Mouse (Mus musculus) limb, embryonic 13.5 days (tissue): Measurements from ENCODE around the gene Fam118a. TPM values are rescaled to one million over a fixed set of nuclear protein-coding genes. Genes with fewer than 3 reads are reported as not detected.
A peak's percentile ranks its signal among the peaks of the same experiment; 100 is the strongest.
"Not testable (repeated sequence)": the region's sequence is repeated elsewhere in the genome, so short reads cannot be mapped to it uniquely, and the experiment has no call there.

ENCODE experiments used
- ATAC-seq: fragments of 200-750 bp; cut with Nextera tagmentation; 2 replicates; pipeline ENCODE4 v1.8.0; 2017; ENCODE audit warnings: low read depth, moderate number of reproducible peaks, moderate TSS enrichment; ENCODE audit not compliant: low FRiP score
- H3K27ac ChIP-seq: fragments of 300-500 bp; sonication (generic); 2 replicates; pipeline ENCODE4 v1.5.1; 2015; ENCODE audit warnings: inconsistent platforms, mild to moderate bottlenecking, moderate library complexity
- H3K27me3 ChIP-seq: fragments of 300-500 bp; sonication (generic); 2 replicates; pipeline ENCODE4 v1.6.1; 2015; ENCODE audit warnings: mild to moderate bottlenecking, inconsistent platforms
- H3K36me3 ChIP-seq: fragments of 300-500 bp; sonication (generic); 2 replicates; pipeline ENCODE4 v1.6.1; 2015; ENCODE audit warnings: inconsistent platforms, mild to moderate bottlenecking, moderate library complexity
- H3K4me1 ChIP-seq: fragments of 300-500 bp; sonication (generic); 2 replicates; pipeline ENCODE4 v1.6.1; 2015; ENCODE audit warnings: inconsistent platforms
- H3K4me2 ChIP-seq: fragments of 300-500 bp; sonication (generic); replicated peaks from 2 replicates; pipeline ENCODE4 v1.6.1; 2015; ENCODE audit warnings: inconsistent platforms, mild to moderate bottlenecking, moderate library complexity
- H3K4me3 ChIP-seq: fragments of 300-500 bp; sonication (generic); 2 replicates; pipeline ENCODE4 v1.5.1; 2015; ENCODE audit warnings: moderate library complexity, mild to moderate bottlenecking, inconsistent platforms
- H3K9ac ChIP-seq: fragments of 300-500 bp; sonication (generic); 2 replicates; pipeline ENCODE4 v1.6.1; 2015; ENCODE audit warnings: mild to moderate bottlenecking, inconsistent platforms
- H3K9me3 ChIP-seq: fragments of 300-500 bp; sonication (generic); 2 replicates; pipeline ENCODE4 v1.6.1; 2016; ENCODE audit warnings: inconsistent platforms
- WGBS: fragments of 180-500 bp; shearing (Covaris S2); methylation state at CpG from one replicate; pipeline ENCODE4 v1.1.7; 2015; 5-methylcytosine and 5-hydroxymethylcytosine counted together
- polyA plus RNA-seq: library from polyadenylated mRNA; unstranded; fragments of >200 nt; fragmentation: Nextera tagmentation; extraction: Ambion mirVana; gene quantifications from 2 replicates; pipeline ENCODE4 v1.2.1, GENCODE M21; 2015

Gene Fam118a
- polyA plus RNA-seq = 27.1 and 28.3 TPM in 2 replicates

GRCm38 (mm10) chr15:85028648-85029047 lies at the start of gene Fam118a:
Gene Fam118a, plus strand, starts transcription at chr15:85028948.
- H3K4me3 ChIP-seq, ATAC-seq, H3K27ac ChIP-seq, H3K27me3 ChIP-seq, H3K9me3 ChIP-seq, H3K9ac ChIP-seq, H3K4me2 ChIP-seq, H3K4me1 ChIP-seq, H3K36me3 ChIP-seq: not testable (repeated sequence)
- 50% methylated on average over 1 of the region's 1 CpGs for WGBS

GRCm38 (mm10) chr15:84981609-84982313 lies 47.0 kb upstream of the Fam118a start:
- H3K4me2 ChIP-seq = no peak overlapping the region
- no peak for ATAC-seq

GRCm38 (mm10) chr15:84982888-84983287 lies 45.9 kb upstream of the Fam118a start:
- no peaks in the 10 kb centered on the region for H3K27me3 ChIP-seq
- H3K36me3 ChIP-seq = no peaks in the 10 kb centered on the region; the same call in 1 of the 2 replicates
- no peak overlapping the region for H3K4me2 ChIP-seq
- H3K9me3 ChIP-seq = no peaks in the 10 kb centered on the region
- no peak overlapping the region for H3K4me3 ChIP-seq
- ATAC-seq = no peak
- H3K27ac ChIP-seq = no peak overlapping the region
- H3K4me1 ChIP-seq = peaks cover 28% of the 10 kb centered on the region
- 70% methylated on average over 3 of the region's 3 CpGs for WGBS
- H3K9ac ChIP-seq = no peak overlapping the region

More at GRCm38 (mm10) chr15:84981609-84982313, 47.0 kb upstream of the Fam118a start:
- Histone ChIP-seq H3K9ac (no peak overlapping the region), H3K4me3 (no peak overlapping the region), H3K27me3 (no peaks in the 10 kb centered on the region), H3K27ac (no peak overlapping the region), H3K9me3 (no peaks in the 10 kb centered on the region), H3K36me3 (no peaks in the 10 kb centered on the region; the same call in 1 of the 2 replicates), H3K4me1 (peaks cover 25% of the 10 kb centered on the region)
- 89% methylated on average over 9 of the region's 9 CpGs for WGBS

- Histone ChIP-seq H3K4me2 (no peak overlapping the region), H3K36me3 (no peaks in the 10 kb centered on the region; the same call in 1 of the 2 replicates), H3K9ac (no peak overlapping the region), H3K27me3 (0 out of 2 replicates have a peak, but pooled peaks cover 1% of the 10 kb centered on the region), H3K4me3 (no peak overlapping the region), H3K4me1 (peaks cover 33% of the 10 kb centered on the region), H3K9me3 (no peaks in the 10 kb centered on the region), H3K27ac (no peak overlapping the region)
- WGBS = 79% methylated on average over 7 of the region's 7 CpGs
- no peak for ATAC-seq
Observed at GRCm38 (mm10) chr15:84983721-84984120, 45.0 kb upstream of the Fam118a start.

- Histone ChIP-seq H3K9me3 (no peaks in the 10 kb centered on the region), H3K27ac (no peak overlapping the region), H3K36me3 (no peaks in the 10 kb centered on the region; the same call in 1 of the 2 replicates), H3K4me3 (no peak overlapping the region), H3K27me3 (peaks cover 6% of the 10 kb centered on the region; the same call in 1 of the 2 replicates), H3K9ac (peak overlapping the region; percentile 25; the same call in 1 of the 2 replicates), H3K4me1 (peaks cover 37% of the 10 kb centered on the region), H3K4me2 (no peak overlapping the region)
- WGBS = 88% methylated on average over 12 of the region's 12 CpGs
- ATAC-seq = no peak
Observed at GRCm38 (mm10) chr15:84985516-84986160, 43.1 kb upstream of the Fam118a start.

- ATAC-seq = no peak
- Histone ChIP-seq H3K4me3 (peak overlapping the region; percentile 82), H3K4me2 (peak overlapping the region; percentile 94), H3K36me3 (no peaks in the 10 kb centered on the region; the same call in 1 of the 2 replicates), H3K27ac (no peak overlapping the region), H3K9ac (peak overlapping the region; percentile 91), H3K4me1 (peaks cover 37% of the 10 kb centered on the region), H3K27me3 (peaks cover 6% of the 10 kb centered on the region; the same call in 1 of the 2 replicates), H3K9me3 (no peaks in the 10 kb centered on the region)
- WGBS = 67% methylated on average over 4 of the region's 4 CpGs
Observed at GRCm38 (mm10) chr15:84986171-84987019, 42.4 kb upstream of the Fam118a start.

GRCm38 (mm10) chr15:84987020-84987815 lies 41.5 kb upstream of the Fam118a start:
- no peaks in the 10 kb centered on the region for H3K9me3 ChIP-seq
- peak overlapping the region; percentile 28; the same call in 1 of the 2 replicates for H3K27ac ChIP-seq
- peaks cover 37% of the 10 kb centered on the region for H3K4me1 ChIP-seq
- peak; percentile 28; the same call in 1 of the 2 replicates for ATAC-seq
- no peaks in the 10 kb centered on the region; the same call in 1 of the 2 replicates for H3K36me3 ChIP-seq
- 1% methylated on average over 53 of the region's 53 CpGs for WGBS
- H3K4me2 ChIP-seq = peak overlapping the region; percentile 94
- peak overlapping the region; percentile 91 for H3K9ac ChIP-seq
- peak overlapping the region; percentile 82 for H3K4me3 ChIP-seq
- H3K27me3 ChIP-seq = peaks cover 6% of the 10 kb centered on the region; the same call in 1 of the 2 replicates

- peak; percentile 93 for ATAC-seq
Observed at GRCm38 (mm10) chr15:84987874-84988825, 40.6 kb upstream of the Fam118a start, which contains the start of gene 5031439G07Rik. Gene 5031439G07Rik, minus strand, starts transcription at chr15:84988551.

GRCm38 (mm10) chr15:84989098-84989497 lies 39.6 kb upstream of the Fam118a start:
- H3K4me3 ChIP-seq = no peak overlapping the region
- H3K27me3 ChIP-seq = peaks cover 6% of the 10 kb centered on the region; the same call in 1 of the 2 replicates
- peaks cover 26% of the 10 kb centered on the region for H3K4me1 ChIP-seq
- no peak for ATAC-seq
- H3K9me3 ChIP-seq = no peaks in the 10 kb centered on the region
- WGBS = 61% methylated on average over 3 of the region's 3 CpGs
- H3K36me3 ChIP-seq = no peaks in the 10 kb centered on the region
- H3K27ac ChIP-seq = no peak overlapping the region
- no peak overlapping the region for H3K4me2 ChIP-seq
- H3K9ac ChIP-seq = no peak overlapping the region

More at GRCm38 (mm10) chr15:84987874-84988825, 40.6 kb upstream of the Fam118a start, which contains the start of gene 5031439G07Rik:
- peaks cover 6% of the 10 kb centered on the region; the same call in 1 of the 2 replicates for H3K27me3 ChIP-seq
- 2% methylated on average over 43 of the region's 59 CpGs for WGBS
- H3K4me2 ChIP-seq = peak within 1 kb of the TSS; percentile 94
- H3K4me1 ChIP-seq = peaks cover 36% of the 10 kb centered on the region
- H3K4me3 ChIP-seq = peak within 1 kb of the TSS; percentile 82
- H3K27ac ChIP-seq = peak within 1 kb of the TSS; percentile 28; the same call in 1 of the 2 replicates
- H3K9ac ChIP-seq = peak within 1 kb of the TSS; percentile 91
- H3K9me3 ChIP-seq = no peaks in the 10 kb centered on the region
- no peaks in the 10 kb centered on the region; the same call in 1 of the 2 replicates for H3K36me3 ChIP-seq

GRCm38 (mm10) chr15:84989771-84990170 lies 39.0 kb upstream of the Fam118a start:
- Histone ChIP-seq H3K4me2 (no peak overlapping the region), H3K4me1 (peaks cover 26% of the 10 kb centered on the region), H3K27ac (no peak overlapping the region), H3K36me3 (no peaks in the 10 kb centered on the region), H3K4me3 (no peak overlapping the region), H3K9me3 (no peaks in the 10 kb centered on the region), H3K27me3 (peaks cover 6% of the 10 kb centered on the region), H3K9ac (no peak overlapping the region)
- WGBS = 77% methylated on average over 7 of the region's 7 CpGs
- ATAC-seq = no peak
